Mouse (Mus musculus) lung, embryonic 14.5 days (tissue): ENCODE data around the gene Nt5c2. TPM values are rescaled to one million over a fixed set of nuclear protein-coding genes. Genes with fewer than 3 reads are reported as not detected.

Experiments
- ATAC-seq: fragments of 200-750 bp; cut with Nextera tagmentation; 2 replicates; pipeline ENCODE4 v1.8.0; 2017; ENCODE audit warnings: mild to moderate bottlenecking, moderate TSS enrichment, moderate library complexity; ENCODE audit not compliant: insufficient read depth
- DNase-seq: peaks from one replicate; pipeline ENCODE4 v3.0.0-alpha.2; 2015
- H3K27ac ChIP-seq: fragments of 300-500 bp; sonication (generic); 2 replicates; pipeline ENCODE4 v1.5.1; 2014; ENCODE audit warnings: low read depth, mild to moderate bottlenecking, moderate library complexity
- H3K27me3 ChIP-seq: fragments of 300-500 bp; sonication (generic); 2 replicates; pipeline ENCODE4 v1.6.1; 2014; ENCODE audit warnings: low read length, control low read depth; ENCODE audit not compliant: insufficient read depth
- H3K36me3 ChIP-seq: fragments of 300-500 bp; sonication (generic); 2 replicates; pipeline ENCODE4 v1.6.1; 2014; ENCODE audit warnings: control low read depth; ENCODE audit not compliant: insufficient read depth
- H3K4me1 ChIP-seq: fragments of 300-500 bp; sonication (generic); 2 replicates; pipeline ENCODE4 v1.6.1; 2014; ENCODE audit warnings: antibody characterized with exemption, control low read depth; ENCODE audit not compliant: insufficient read depth
- H3K4me2 ChIP-seq: fragments of 300-500 bp; sonication (generic); 2 replicates; pipeline ENCODE4 v1.6.1; 2014; ENCODE audit warnings: mild to moderate bottlenecking
- H3K4me3 ChIP-seq: fragments of 300-500 bp; sonication (generic); 2 replicates; pipeline ENCODE4 v1.5.1; 2014; ENCODE audit warnings: low read depth, low read length
- H3K9ac ChIP-seq: fragments of 300-500 bp; sonication (generic); 2 replicates; pipeline ENCODE4 v1.6.1; 2014
- H3K9me3 ChIP-seq: fragments of 300-500 bp; sonication (generic); 2 replicates; pipeline ENCODE4 v1.6.1; 2016; ENCODE audit warnings: low read depth, low read length, control low read depth
- CTCF ChIP-seq: IDR thresholded peaks from 2 replicates; pipeline ENCODE4 v1.5.1; 2016; ENCODE audit warnings: antibody characterized with exemption, low read depth
- WGBS: fragments of 180-500 bp; shearing (Covaris S2); extraction: QIAGEN DNeasy Blood & Tissue Kit; methylation state at CpG from one replicate; pipeline ENCODE4 v1.1.7; 2014; 5-methylcytosine and 5-hydroxymethylcytosine counted together
- polyA plus RNA-seq: library from polyadenylated mRNA; unstranded; fragments of >200 nt; fragmentation: Nextera tagmentation; extraction: Ambion mirVana; gene quantifications from 2 replicates; pipeline ENCODE4 v1.2.1, GENCODE M21; 2014

Nt5c2 gene
- polyA plus RNA-seq, 1 experiment from 2014 or later, result 81.2 TPM

GRCm38 (mm10) chr19:46892856-46893255 is 122.1 kb downstream of the Nt5c2 start:
- TF ChIP-seq CTCF, result no peak
- Histone ChIP-seq H3K4me3 (no peak overlapping the region), H3K4me1 (no peaks in the 10 kb centered on the region), H3K9ac (no peak overlapping the region), H3K4me2 (no peak overlapping the region), H3K9me3 (peaks cover 6% of the 10 kb centered on the region; the same call in 1 of the 2 replicates), H3K27me3 (no peaks in the 10 kb centered on the region), H3K27ac (no peak overlapping the region), H3K36me3 (peaks cover 68% of the 10 kb centered on the region)
- WGBS, result 66% methylated on average over 3 of the region's 3 CpGs
- DNase-seq (no peak), ATAC-seq (no peak)

GRCm38 (mm10) chr19:46890657-46891056 is 124.3 kb downstream of the Nt5c2 start:
- H3K4me1 ChIP-seq, result no peaks in the 10 kb centered on the region
- DNase-seq (no peak), ATAC-seq (no peak)
- WGBS, result 92% methylated on average over 8 of the region's 8 CpGs
- H3K4me3 ChIP-seq, result no peak overlapping the region
- H3K36me3 ChIP-seq, result peaks cover 77% of the 10 kb centered on the region
- H3K9ac ChIP-seq, result no peak overlapping the region
- no peaks in the 10 kb centered on the region for H3K27me3 ChIP-seq
- no peak overlapping the region for H3K27ac ChIP-seq
- H3K4me2 ChIP-seq, result no peak overlapping the region
- no peaks in the 10 kb centered on the region for H3K9me3 ChIP-seq
- no peak for TF ChIP-seq CTCF

- TF ChIP-seq CTCF, result no peak
- Histone ChIP-seq H3K36me3 (peaks cover 87% of the 10 kb centered on the region), H3K4me1 (no peaks in the 10 kb centered on the region), H3K4me3 (no peak overlapping the region), H3K4me2 (no peak overlapping the region), H3K27me3 (no peaks in the 10 kb centered on the region), H3K9ac (no peak overlapping the region), H3K27ac (no peak overlapping the region), H3K9me3 (no peaks in the 10 kb centered on the region)
- 93% methylated on average over 8 of the region's 8 CpGs for WGBS
- no peak for ATAC-seq
- no peak for DNase-seq
Observed at GRCm38 (mm10) chr19:46889666-46890065, 125.3 kb downstream of the Nt5c2 start.

GRCm38 (mm10) chr19:46887811-46888527 is 127.0 kb downstream of the Nt5c2 start:
- 66% methylated on average over 14 of the region's 14 CpGs for WGBS
- peaks cover 89% of the 10 kb centered on the region for H3K36me3 ChIP-seq
- ATAC-seq (no peak), DNase-seq (no peak)
- H3K4me2 ChIP-seq, result no peak overlapping the region
- H3K9me3 ChIP-seq, result no peaks in the 10 kb centered on the region
- no peak overlapping the region for H3K4me3 ChIP-seq
- no peak for TF ChIP-seq CTCF
- no peak overlapping the region for H3K9ac ChIP-seq
- H3K4me1 ChIP-seq, result no peaks in the 10 kb centered on the region
- no peaks in the 10 kb centered on the region for H3K27me3 ChIP-seq
- no peak overlapping the region for H3K27ac ChIP-seq

DNA sequence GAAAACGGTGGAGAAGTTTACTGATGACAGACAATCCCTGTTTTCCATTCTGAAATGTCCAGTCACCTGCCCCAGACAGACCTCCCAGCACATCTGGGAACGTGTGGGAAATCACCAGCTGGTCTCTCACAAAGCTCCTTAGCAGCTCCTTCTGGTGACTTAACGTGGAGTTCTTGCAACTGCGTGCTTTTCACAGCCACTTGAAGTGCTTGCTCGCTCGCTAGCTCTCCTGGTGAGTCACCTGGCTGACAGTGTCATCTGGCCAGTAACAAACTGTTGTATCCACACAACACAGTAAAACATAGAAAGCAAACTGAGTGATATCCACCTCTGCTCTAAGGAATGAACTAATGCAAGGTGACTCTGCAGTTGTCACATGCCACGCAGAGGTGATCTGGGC is 128.1 kb downstream of the Nt5c2 start:
- no peak overlapping the region for H3K4me2 ChIP-seq
- H3K4me3 ChIP-seq, result no peak overlapping the region
- H3K27ac ChIP-seq, result no peak overlapping the region
- 67% methylated on average over 7 of the region's 7 CpGs for WGBS
- TF ChIP-seq CTCF, result no peak
- no peaks in the 10 kb centered on the region for H3K27me3 ChIP-seq
- H3K9me3 ChIP-seq, result no peaks in the 10 kb centered on the region
- DNase-seq (no peak), ATAC-seq (no peak)
- H3K4me1 ChIP-seq, result no peaks in the 10 kb centered on the region
- peaks cover 87% of the 10 kb centered on the region for H3K36me3 ChIP-seq
- no peak overlapping the region for H3K9ac ChIP-seq

GRCm38 (mm10) chr19:46885365-46885764 is 129.6 kb downstream of the Nt5c2 start:
- no peaks in the 10 kb centered on the region for H3K27me3 ChIP-seq
- no peak overlapping the region for H3K9ac ChIP-seq
- no peak overlapping the region for H3K27ac ChIP-seq
- H3K4me3 ChIP-seq, result no peak overlapping the region
- DNase-seq (no peak), ATAC-seq (no peak)
- H3K4me2 ChIP-seq, result no peak overlapping the region
- H3K36me3 ChIP-seq, result peaks cover 76% of the 10 kb centered on the region
- H3K9me3 ChIP-seq, result no peaks in the 10 kb centered on the region
- no peak for TF ChIP-seq CTCF
- no peaks in the 10 kb centered on the region for H3K4me1 ChIP-seq
- WGBS, result 90% methylated on average over 4 of the region's 4 CpGs

GRCm38 (mm10) chr19:46879876-46880275 is 135.1 kb downstream of the Nt5c2 start:
- Histone ChIP-seq H3K36me3 (peaks cover 22% of the 10 kb centered on the region; the same call in 1 of the 2 replicates), H3K9ac (no peak overlapping the region), H3K9me3 (no peaks in the 10 kb centered on the region), H3K4me1 (no peaks in the 10 kb centered on the region), H3K27ac (no peak overlapping the region), H3K4me3 (no peak overlapping the region), H3K27me3 (no peaks in the 10 kb centered on the region), H3K4me2 (no peak overlapping the region)
- DNase-seq, result no peak
- no peak for TF ChIP-seq CTCF
- WGBS, result 81% methylated on average over 2 of the region's 2 CpGs
- ATAC-seq, result no peak
